Mouse (Mus musculus) heart, postnatal 0 days (tissue): ENCODE data around the gene Pglyrp1. TPM values are rescaled to one million over a fixed set of nuclear protein-coding genes. Genes with fewer than 3 reads are reported as not detected.
A peak's percentile ranks its signal among the peaks of the same experiment; 100 is the strongest.

Source experiments
- ATAC-seq: fragments of 200-750 bp; cut with Nextera tagmentation; 2 replicates; pipeline ENCODE4 v1.8.0; 2017; ENCODE audit warnings: low read depth, moderate number of reproducible peaks, moderate library complexity; ENCODE audit not compliant: insufficient read depth
- DNase-seq: peaks from one replicate; pipeline ENCODE4 v3.0.0-alpha.2; 2016; ENCODE audit warnings: low spot score
- H3K27ac ChIP-seq: fragments of 300-500 bp; sonication (generic); 2 replicates; pipeline ENCODE4 v1.5.1; 2014; ENCODE audit warnings: low read depth, mild to moderate bottlenecking
- H3K27me3 ChIP-seq: fragments of 300-500 bp; sonication (generic); 2 replicates; pipeline ENCODE4 v1.6.1; 2014; ENCODE audit warnings: low read length, mixed read lengths; ENCODE audit not compliant: control insufficient read depth, insufficient read depth
- H3K36me3 ChIP-seq: fragments of 300-500 bp; sonication (generic); replicated peaks from 2 replicates; pipeline ENCODE4 v1.6.1; 2014; ENCODE audit warnings: low read length, mixed read lengths; ENCODE audit not compliant: control insufficient read depth, insufficient read depth
- H3K4me1 ChIP-seq: fragments of 300-500 bp; sonication (generic); 2 replicates; pipeline ENCODE4 v1.6.1; 2014; ENCODE audit warnings: antibody characterized with exemption; ENCODE audit not compliant: control insufficient read depth, insufficient read depth
- H3K4me2 ChIP-seq: fragments of 300-500 bp; sonication (generic); 2 replicates; pipeline ENCODE4 v1.6.1; 2014; ENCODE audit warnings: low read depth, mild to moderate bottlenecking, low read length, moderate library complexity
- H3K4me3 ChIP-seq: fragments of 300-500 bp; sonication (generic); 2 replicates; pipeline ENCODE4 v1.5.1; 2014; ENCODE audit warnings: low read depth, low read length
- H3K9ac ChIP-seq: fragments of 300-500 bp; sonication (generic); replicated peaks from 2 replicates; pipeline ENCODE4 v1.6.1; 2014; ENCODE audit warnings: low read depth, low read length, mixed read lengths
- H3K9me3 ChIP-seq: fragments of 300-500 bp; sonication (generic); replicated peaks from 2 replicates; pipeline ENCODE4 v1.6.1; 2016; ENCODE audit warnings: low read length; ENCODE audit not compliant: control insufficient read depth
- CTCF ChIP-seq: IDR thresholded peaks from 2 replicates; pipeline ENCODE4 v1.5.1; 2016; ENCODE audit warnings: antibody characterized with exemption, control low read depth, low read depth
- EP300 ChIP-seq: IDR thresholded peaks from 2 replicates; pipeline ENCODE4 v1.6.1; 2016; ENCODE audit warnings: antibody characterized with exemption, low read depth
- WGBS: fragments of 180-500 bp; shearing (Covaris S2); extraction: QIAGEN DNeasy Blood & Tissue Kit; methylation state at CpG from one replicate; pipeline ENCODE4 v1.1.7; 2014; 5-methylcytosine and 5-hydroxymethylcytosine counted together
- polyA plus RNA-seq: library from polyadenylated mRNA; unstranded; fragments of >200 nt; fragmentation: Nextera tagmentation; extraction: Ambion mirVana; gene quantifications from 2 replicates; pipeline ENCODE4 v1.2.1, GENCODE M21; 2015
- total RNA-seq: library from RNA; depleted of rRNA; stranded (reverse); fragments of >200 nt; gene quantifications from 2 replicates; pipeline ENCODE4 v1.2.3, GENCODE M21; 2014; ENCODE audit warnings: low replicate concordance

Pglyrp1 gene
- total and polyA plus RNA-seq, 2 experiments from 2014 or later: 1.8 TPM; not detected in 1

DNA sequence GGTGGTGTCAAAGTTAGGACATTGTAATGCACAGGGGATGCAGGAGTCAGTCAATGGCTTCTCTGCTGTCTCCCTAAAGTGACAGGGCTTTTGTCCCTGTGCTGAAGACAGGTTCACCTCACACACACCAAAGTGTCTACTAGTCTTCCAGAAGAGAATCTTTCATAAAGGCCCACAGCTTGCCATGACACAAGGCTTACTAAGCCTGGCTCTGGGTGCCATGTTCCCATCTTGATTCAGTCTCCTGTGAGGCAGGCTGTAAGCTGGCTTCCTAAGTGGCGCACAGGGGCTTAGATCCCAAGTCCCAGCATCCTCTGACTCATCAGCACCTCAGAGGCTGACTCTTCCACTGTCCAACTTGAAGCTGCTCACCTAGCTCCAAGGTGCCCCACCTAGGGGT is 15.8 kb downstream of the Pglyrp1 start:
- Histone ChIP-seq H3K4me1 (no peaks in the 10 kb centered on the region), H3K27me3 (no peaks in the 10 kb centered on the region), H3K4me2 (no peak overlapping the region), H3K9ac (no peak overlapping the region), H3K36me3 (no peaks in the 10 kb centered on the region), H3K9me3 (no peaks in the 10 kb centered on the region), H3K27ac (no peak overlapping the region), H3K4me3 (no peak overlapping the region)
- DNase-seq (no peak), ATAC-seq (no peak)
- 100% methylated on average over 1 of the region's 1 CpGs for WGBS
- TF ChIP-seq CTCF: no peak
- no peak for TF ChIP-seq EP300

DNA sequence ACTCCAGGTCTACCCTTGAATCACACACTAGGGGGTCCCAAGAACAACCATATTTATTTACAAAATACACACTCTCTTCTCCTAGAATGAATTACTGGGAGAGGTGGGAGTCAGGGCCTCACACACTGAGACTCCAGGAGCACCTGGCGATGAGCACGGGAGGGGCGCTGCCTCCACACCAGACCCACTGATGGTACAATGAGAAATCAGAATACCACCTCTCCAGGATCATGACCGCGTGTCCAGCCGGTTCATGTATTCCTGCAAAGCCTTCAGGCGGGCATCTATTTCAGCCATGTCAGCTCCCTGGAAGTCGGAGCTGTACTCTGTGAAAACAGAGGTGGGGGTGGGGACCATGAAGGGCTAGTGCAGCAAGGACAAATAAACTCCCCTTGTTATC is 19.7 kb downstream of the Pglyrp1 start:
- no peaks in the 10 kb centered on the region for H3K36me3 ChIP-seq
- ATAC-seq (no peak), DNase-seq (no peak)
- H3K27ac ChIP-seq: no peak overlapping the region
- WGBS: 90% methylated on average over 8 of the region's 8 CpGs
- H3K4me3 ChIP-seq: no peak overlapping the region
- TF ChIP-seq CTCF: no peak
- no peak for TF ChIP-seq EP300
- no peak overlapping the region for H3K9ac ChIP-seq
- no peaks in the 10 kb centered on the region for H3K9me3 ChIP-seq
- peaks cover 12% of the 10 kb centered on the region for H3K4me1 ChIP-seq
- no peak overlapping the region for H3K4me2 ChIP-seq
- peaks cover 9% of the 10 kb centered on the region for H3K27me3 ChIP-seq

DNA sequence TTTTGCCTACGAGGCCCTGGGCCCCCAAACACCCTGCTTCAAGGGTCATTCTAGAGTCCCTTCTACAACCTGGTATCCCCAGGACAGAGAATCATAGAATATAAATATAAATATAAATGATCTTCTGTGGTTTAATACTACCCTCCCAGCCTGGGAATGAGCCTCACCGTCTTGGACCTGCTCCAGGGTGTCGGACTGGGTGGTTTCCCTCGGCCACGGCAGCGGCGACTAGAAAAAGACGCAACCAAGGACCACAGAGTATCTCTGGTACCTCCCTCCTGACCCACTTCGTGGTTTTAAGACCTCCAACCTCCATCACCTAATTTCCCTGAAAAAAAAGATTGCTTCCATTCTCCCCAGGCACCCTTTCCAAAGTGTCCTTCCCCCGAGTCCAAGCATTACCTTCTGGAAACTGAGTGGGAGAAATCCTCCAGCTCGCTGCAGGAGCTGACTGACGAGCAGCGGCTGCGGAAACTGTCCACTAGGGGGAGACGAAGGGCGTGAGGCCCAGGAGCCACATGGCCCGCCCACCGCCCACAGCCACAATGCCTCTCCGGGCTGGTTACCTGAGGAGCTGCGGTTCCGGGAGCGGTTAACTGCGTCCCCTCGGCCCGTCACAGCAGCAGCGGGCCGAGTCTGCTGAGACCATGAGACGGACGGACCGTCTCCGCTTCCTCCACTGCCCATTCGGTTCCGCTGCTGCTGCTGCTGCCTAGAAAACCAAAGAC is 20.9 kb downstream of the Pglyrp1 start:
- DNase-seq (peak; percentile 68), ATAC-seq (peak; percentile 66)
- no peak overlapping the region for H3K27ac ChIP-seq
- H3K36me3 ChIP-seq: no peaks in the 10 kb centered on the region
- peaks cover 9% of the 10 kb centered on the region for H3K27me3 ChIP-seq
- 19% methylated on average over 33 of the region's 33 CpGs for WGBS
- H3K9ac ChIP-seq: no peak overlapping the region
- H3K4me3 ChIP-seq: peak overlapping the region; percentile 36
- peaks cover 12% of the 10 kb centered on the region for H3K4me1 ChIP-seq
- peak overlapping the region; percentile 70 for H3K4me2 ChIP-seq
- H3K9me3 ChIP-seq: no peaks in the 10 kb centered on the region
- no peak for TF ChIP-seq EP300
- peak; percentile 91 for TF ChIP-seq CTCF

DNA sequence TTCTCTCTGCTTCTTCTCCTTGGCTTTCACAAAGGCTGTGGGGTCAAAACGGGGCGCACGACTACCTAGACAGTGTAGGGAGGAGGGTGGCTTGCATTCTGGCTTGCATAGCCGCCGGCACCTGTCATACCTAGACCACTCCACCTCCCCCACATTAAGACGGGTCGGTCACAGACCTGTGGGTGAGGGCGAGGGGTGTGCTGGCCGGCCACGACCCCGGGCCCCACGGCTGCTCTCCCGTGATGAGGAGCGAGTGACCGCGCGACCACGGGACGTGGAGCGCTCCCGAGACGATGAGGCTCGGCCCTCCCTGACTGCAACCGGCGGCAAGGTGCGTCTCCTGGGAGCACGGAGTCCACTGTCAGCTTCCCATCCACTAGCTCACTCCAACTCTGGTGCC is 21.9 kb downstream of the Pglyrp1 start:
- TF ChIP-seq CTCF (no peak), EP300 (no peak)
- Histone ChIP-seq H3K27me3 (peaks cover 9% of the 10 kb centered on the region), H3K4me1 (peaks cover 12% of the 10 kb centered on the region), H3K9me3 (no peaks in the 10 kb centered on the region), H3K27ac (no peak overlapping the region), H3K36me3 (peaks cover 5% of the 10 kb centered on the region; the same call in 1 of the 2 replicates), H3K4me3 (no peak overlapping the region), H3K4me2 (no peak overlapping the region), H3K9ac (no peak overlapping the region)
- 30% methylated on average over 27 of the region's 27 CpGs for WGBS
- ATAC-seq (no peak), DNase-seq (no peak)

DNA sequence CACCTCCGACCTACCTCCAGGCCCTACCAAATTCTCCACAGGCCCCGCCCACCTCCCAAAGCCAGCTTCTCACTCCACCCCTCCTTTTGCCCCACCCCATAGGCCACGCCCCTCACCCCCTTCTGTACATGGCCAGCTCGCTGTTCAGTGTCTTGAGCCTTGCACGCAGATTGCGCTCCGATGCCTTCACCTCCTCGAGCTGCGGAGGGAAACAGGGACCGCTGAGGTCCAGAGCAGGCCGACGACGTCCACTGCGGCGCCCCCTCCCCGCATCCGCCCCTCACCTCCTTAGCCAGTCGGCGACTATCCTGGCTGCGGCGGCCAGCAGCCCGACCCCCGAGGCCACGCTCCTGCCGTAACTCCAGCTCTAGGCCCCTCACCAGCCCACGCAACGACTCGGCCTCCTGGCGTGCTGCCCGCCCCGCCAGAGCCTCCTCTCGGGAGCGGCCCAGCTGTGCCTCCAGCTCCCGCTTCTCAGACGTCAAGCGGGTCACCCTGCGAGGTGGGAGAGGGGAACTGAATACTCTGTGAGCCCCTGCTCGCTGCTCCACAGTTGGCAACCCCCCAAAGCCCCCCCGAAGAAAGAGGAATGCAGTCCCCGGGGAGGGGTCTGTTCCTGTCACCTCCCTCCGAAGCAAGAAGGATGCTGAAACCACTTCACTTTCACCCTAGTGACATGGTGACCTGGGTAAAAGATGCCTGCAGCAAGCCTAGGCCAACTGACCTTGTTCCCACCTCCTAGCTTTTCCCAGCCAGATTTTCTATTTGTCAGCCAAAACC is 22.7 kb downstream of the Pglyrp1 start:
- peaks cover 9% of the 10 kb centered on the region for H3K27me3 ChIP-seq
- peak overlapping the region; percentile 36 for H3K4me3 ChIP-seq
- H3K9me3 ChIP-seq: no peaks in the 10 kb centered on the region
- DNase-seq (no peak), ATAC-seq (peak; percentile 45; the same call in 1 of the 2 replicates)
- WGBS: 3% methylated on average over 41 of the region's 41 CpGs
- H3K4me2 ChIP-seq: peak overlapping the region; percentile 69
- peaks cover 11% of the 10 kb centered on the region; the same call in 1 of the 2 replicates for H3K36me3 ChIP-seq
- TF ChIP-seq CTCF (no peak), EP300 (no peak)
- H3K4me1 ChIP-seq: peaks cover 12% of the 10 kb centered on the region
- H3K27ac ChIP-seq: no peak overlapping the region
- peak overlapping the region; percentile 41; the same call in 1 of the 2 replicates for H3K9ac ChIP-seq
